Mouse (Mus musculus): ENCODE measurements around the gene Pde4d.

The Pde4d gene

GRCm38 (mm10) chr13:109727346-109727745, 1277.6 kb downstream of the Pde4d start:
- no peak for DNase-seq (ENCODE audit: low read depth in 2 of 2, low spot score in 2 of 2)

- DNase-seq (ENCODE audit: low read depth in 2 of 2, low spot score in 2 of 2), result no peak
Measured at GRCm38 (mm10) chr13:109729612-109730011, 1279.9 kb downstream of the Pde4d start.

GRCm38 (mm10) chr13:109732655-109733376, 1283.1 kb downstream of the Pde4d start:
- no peak for DNase-seq (ENCODE audit: low read depth in 2 of 2, low spot score in 2 of 2)

GRCm38 (mm10) chr13:109736290-109737078, 1286.7 kb downstream of the Pde4d start:
- DNase-seq (ENCODE audit: low read depth in 2 of 2, low spot score in 2 of 2), result no peak

GRCm38 (mm10) chr13:109746492-109746891, 1296.7 kb downstream of the Pde4d start:
- DNase-seq (ENCODE audit: low read depth in 2 of 2, low spot score in 2 of 2), result no peak

GRCm38 (mm10) chr13:109752236-109752863, 1302.6 kb downstream of the Pde4d start:
- no peak for DNase-seq (ENCODE audit: low read depth in 2 of 2, low spot score in 2 of 2)

GRCm38 (mm10) chr13:109756854-109757253, 1307.1 kb downstream of the Pde4d start:
- DNase-seq (ENCODE audit: low read depth in 2 of 2, low spot score in 2 of 2), result no peak

- no peak for DNase-seq (ENCODE audit: low read depth in 2 of 2, low spot score in 2 of 2)
Measured at GRCm38 (mm10) chr13:109759201-109759600, 1309.5 kb downstream of the Pde4d start.

- no peak for DNase-seq (ENCODE audit: low read depth in 2 of 2, low spot score in 2 of 2)
Measured at GRCm38 (mm10) chr13:109761081-109761480, 1311.3 kb downstream of the Pde4d start.

GRCm38 (mm10) chr13:109774791-109775190, 1325.0 kb downstream of the Pde4d start:
- no peak for DNase-seq (ENCODE audit: low read depth in 2 of 2, low spot score in 2 of 2)

GRCm38 (mm10) chr13:109775197-109775596, 1325.4 kb downstream of the Pde4d start:
- DNase-seq (ENCODE audit: low read depth in 2 of 2, low spot score in 2 of 2), result no peak

GRCm38 (mm10) chr13:109776116-109776515, 1326.4 kb downstream of the Pde4d start:
- peak; percentile 95 for DNase-seq (ENCODE audit: low read depth in 2 of 2, low spot score in 2 of 2)

GRCm38 (mm10) chr13:109776995-109777394, 1327.2 kb downstream of the Pde4d start:
- DNase-seq (ENCODE audit: low read depth in 2 of 2, low spot score in 2 of 2), result no peak

GRCm38 (mm10) chr13:109777441-109777840, 1327.7 kb downstream of the Pde4d start:
- no peak for DNase-seq (ENCODE audit: low read depth in 2 of 2, low spot score in 2 of 2)

- DNase-seq (ENCODE audit: low read depth in 2 of 2, low spot score in 2 of 2), result no peak
Measured at GRCm38 (mm10) chr13:109778297-109778835, 1328.6 kb downstream of the Pde4d start.

- no peak for DNase-seq (ENCODE audit: low read depth in 2 of 2, low spot score in 2 of 2)
Measured at GRCm38 (mm10) chr13:109781466-109781865, 1331.7 kb downstream of the Pde4d start.

- no peak for DNase-seq (ENCODE audit: low read depth in 2 of 2, low spot score in 2 of 2)
Measured at GRCm38 (mm10) chr13:109788604-109789003, 1338.9 kb downstream of the Pde4d start.

GRCm38 (mm10) chr13:109789151-109789550, 1339.4 kb downstream of the Pde4d start:
- no peak for DNase-seq (ENCODE audit: low read depth in 2 of 2, low spot score in 2 of 2)

- DNase-seq (ENCODE audit: low read depth in 2 of 2, low spot score in 2 of 2), result no peak
Measured at GRCm38 (mm10) chr13:109790045-109790715, 1340.4 kb downstream of the Pde4d start.

- DNase-seq (ENCODE audit: low read depth in 2 of 2, low spot score in 2 of 2), result no peak
Measured at GRCm38 (mm10) chr13:109793918-109794317, 1344.2 kb downstream of the Pde4d start.

- DNase-seq (ENCODE audit: low read depth in 2 of 2, low spot score in 2 of 2), result no peak
Measured at GRCm38 (mm10) chr13:109798651-109799050, 1348.9 kb downstream of the Pde4d start.
